Mouse (Mus musculus): ENCODE results near the gene Atp6v0a1. TPM values are rescaled to one million over a fixed set of nuclear protein-coding genes. Genes with fewer than 3 reads are reported as not detected.

Atp6v0a1 gene
- total RNA-seq, 2 experiments from 2014 or later, result 439 to 446 TPM

DNA sequence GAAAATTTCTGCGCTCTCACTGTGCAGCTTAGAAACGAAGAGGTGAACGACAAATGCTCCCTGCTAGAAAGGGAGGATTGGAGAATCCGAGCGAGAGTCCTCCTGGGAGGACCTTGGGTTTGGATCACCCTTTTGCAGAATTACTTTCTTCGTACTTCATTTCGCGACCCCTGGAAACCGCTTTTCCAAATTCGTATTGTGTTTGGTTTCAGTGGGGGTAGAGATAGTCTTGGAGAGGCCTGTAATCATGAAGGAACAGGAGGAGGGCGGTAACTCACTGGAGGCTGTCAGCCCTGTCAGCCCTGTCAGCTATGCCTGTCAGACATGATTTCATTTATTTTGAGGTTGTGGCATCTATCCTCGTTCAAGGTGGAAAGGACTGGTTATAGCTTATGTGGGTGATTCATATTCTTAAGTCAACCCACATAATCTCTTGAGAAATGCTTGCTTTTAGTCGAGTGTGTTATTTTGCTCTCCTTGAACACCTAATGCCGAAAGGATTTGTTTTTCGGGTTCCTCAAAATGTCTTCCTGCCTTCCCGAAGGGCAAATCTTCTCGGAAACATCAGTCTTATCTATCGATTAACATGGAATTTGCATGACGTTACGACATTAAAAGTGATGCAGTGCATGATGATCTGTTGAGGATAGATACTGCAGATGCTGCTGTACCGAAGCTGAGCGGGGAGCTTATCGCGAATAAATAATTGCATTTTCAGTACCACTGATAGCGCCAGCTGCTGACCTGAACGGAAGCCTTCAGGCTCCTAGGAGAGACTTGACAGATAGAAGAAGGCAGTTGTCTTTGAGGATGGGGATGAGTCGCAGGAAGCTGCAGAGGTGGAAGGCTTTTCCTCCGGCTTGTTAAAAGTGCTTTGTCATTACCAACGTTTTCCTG lies 884 bp downstream of the Atp6v0a1 start:
- peak in 1 of 2 experiments; percentile 33 for DNase-seq (ENCODE audit: low spot score in 2 of 2)
- intact Hi-C loops (cut with DNase I), result loop anchor here (2.0 to 5.0 kb wide), 2 partner anchors 27 to 42 kb away; no protein-coding TSS in a partner anchor

DNA sequence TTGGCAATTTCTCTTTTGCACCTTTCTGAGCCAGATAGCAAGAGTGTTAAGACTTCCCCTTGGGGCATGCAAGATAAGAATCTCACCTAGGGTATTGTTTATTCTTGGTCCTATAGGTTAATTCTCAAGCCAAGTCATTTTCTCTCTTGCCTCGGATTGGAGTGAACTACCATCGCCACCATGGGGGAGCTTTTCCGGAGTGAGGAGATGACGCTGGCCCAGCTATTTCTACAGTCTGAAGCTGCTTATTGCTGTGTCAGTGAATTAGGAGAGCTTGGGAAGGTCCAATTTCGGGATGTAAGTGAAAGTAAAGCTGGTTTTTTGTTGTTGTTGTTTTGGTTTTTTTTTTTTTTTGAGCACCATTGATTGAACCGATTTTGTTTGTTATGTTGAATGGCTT lies 2.4 kb downstream of the Atp6v0a1 start:
- intact Hi-C loops (cut with DNase I), result loop anchor here (2.0 to 5.0 kb wide), 2 partner anchors 29 to 41 kb away; no protein-coding TSS in a partner anchor
- DNase-seq (ENCODE audit: low spot score in 2 of 2), result no peak

DNA sequence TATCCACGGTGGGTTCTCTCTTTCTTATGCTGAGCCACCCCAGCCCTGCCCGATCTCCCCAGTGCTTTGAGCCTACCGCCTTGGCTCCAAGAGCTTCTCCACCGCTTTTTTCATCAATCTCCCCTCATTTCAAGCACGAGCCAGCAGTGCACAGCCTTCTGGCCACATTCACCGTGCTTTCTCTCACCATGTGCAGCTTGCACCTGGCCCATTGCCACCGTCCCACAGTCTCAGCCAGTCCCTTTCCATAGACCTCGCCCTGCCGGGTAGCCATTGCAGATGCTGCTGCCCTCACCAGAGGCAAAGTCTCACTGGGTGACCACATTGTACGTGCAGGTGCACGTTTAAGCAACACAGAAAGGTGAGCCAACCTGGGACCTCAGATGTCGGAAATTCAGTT lies 14.1 kb downstream of the Atp6v0a1 start:
- no peak for DNase-seq (ENCODE audit: low spot score in 2 of 2)
- intact Hi-C loops (cut with DNase I), result no loop called here

DNA sequence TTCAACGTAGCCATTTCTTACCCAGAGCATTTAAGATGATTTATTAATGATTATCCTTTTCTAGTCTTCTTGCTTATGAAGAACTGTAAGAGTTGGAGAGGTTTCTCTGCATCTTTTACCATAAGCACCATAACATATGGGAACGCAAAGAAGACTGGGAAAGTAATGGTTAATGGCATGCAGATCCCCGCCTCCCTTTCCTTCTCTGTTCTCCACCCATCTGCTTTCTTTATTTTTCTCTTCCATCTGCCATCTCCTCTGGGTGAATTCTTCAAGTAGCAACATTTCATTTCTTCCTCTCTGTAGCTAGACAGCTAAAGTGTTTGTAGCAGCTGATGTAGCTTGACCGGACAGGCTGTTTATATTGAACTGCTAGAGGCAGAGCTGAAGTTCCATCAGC lies 14.7 kb downstream of the Atp6v0a1 start:
- no peak for DNase-seq (ENCODE audit: low spot score in 2 of 2)
- intact Hi-C loops (cut with DNase I), result no loop called here

DNA sequence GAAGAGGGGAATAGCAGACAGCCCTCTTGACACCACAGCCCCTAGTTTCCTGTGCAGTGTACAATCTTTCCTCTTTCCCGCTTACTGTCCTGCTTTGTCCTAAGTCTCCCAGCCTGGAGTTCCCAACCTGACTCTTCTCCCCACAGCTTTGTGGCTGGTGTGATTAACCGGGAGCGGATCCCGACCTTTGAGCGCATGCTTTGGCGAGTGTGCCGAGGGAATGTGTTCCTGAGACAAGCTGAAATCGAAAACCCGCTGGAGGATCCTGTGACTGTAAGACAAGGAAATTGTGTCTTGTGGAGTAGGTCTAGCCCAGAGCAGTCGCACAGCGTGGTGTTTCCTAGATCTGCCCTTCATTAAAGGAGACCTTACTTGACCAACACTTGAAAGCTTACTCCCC lies 17.9 kb downstream of the Atp6v0a1 start:
- intact Hi-C loops (cut with DNase I), result no loop called here
- no peak for DNase-seq (ENCODE audit: low spot score in 2 of 2)

GRCm38 (mm10) chr11:101029320-101029719 lies 20.1 kb downstream of the Atp6v0a1 start:
- intact Hi-C loops (cut with DNase I), result no loop called here

DNA sequence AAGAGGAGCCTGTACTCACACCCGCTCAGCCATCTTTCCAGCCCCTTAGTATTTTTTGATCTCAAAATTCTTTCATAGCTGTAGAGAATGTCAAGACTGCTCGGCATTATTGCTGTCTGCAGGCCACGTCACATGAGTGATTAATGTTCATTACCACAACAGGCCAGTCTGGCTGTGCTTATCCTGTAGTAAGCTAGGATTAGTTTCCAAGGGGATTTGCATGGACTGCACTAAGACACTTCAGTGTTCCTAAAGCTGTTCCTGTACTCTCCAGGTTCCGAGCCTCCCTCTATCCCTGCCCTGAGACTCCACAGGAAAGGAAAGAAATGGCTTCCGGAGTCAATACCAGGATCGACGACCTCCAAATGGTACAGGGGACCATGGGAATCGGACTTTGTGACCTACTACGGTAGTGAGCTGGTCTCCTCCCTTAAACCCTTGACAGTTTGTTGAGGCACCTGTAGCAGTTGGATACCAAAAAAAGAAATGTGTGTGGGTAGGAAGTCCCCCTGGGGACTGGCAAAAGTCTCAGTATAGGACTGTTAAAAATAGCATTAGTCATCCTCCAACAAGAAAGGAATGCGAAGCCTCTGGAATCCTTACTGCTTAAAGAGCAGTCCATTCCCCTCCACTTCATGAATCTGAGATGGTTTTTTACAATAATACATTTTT lies 21.0 kb downstream of the Atp6v0a1 start:
- no peak for DNase-seq (ENCODE audit: low spot score in 2 of 2)
- intact Hi-C loops (cut with DNase I), result no loop called here

More at GRCm38 (mm10) chr11:101029320-101029719, 20.1 kb downstream of the Atp6v0a1 start:
- DNase-seq (ENCODE audit: low spot score in 2 of 2), result no peak

DNA sequence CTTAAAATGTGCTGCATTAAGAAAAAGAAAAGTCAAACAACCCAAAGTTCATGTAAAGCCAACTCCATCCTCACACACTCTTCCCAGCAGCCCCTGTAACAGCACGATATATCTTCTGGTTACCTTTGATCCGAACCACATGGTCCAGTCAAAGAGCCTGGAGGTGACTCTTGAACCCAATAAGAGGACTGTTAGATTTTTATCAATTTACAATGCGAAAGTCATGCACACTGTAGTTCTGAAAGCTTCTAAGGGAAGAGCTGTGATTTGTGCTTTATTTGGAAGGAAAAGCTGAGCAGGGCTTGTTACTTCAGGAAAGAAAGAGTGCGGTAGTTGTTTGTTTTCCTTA lies 21.5 kb downstream of the Atp6v0a1 start:
- no peak for DNase-seq (ENCODE audit: low spot score in 2 of 2)
- intact Hi-C loops (cut with DNase I), result no loop called here

GRCm38 (mm10) chr11:101031470-101031869 lies 22.2 kb downstream of the Atp6v0a1 start:
- intact Hi-C loops (cut with DNase I), result no loop called here
- no peak for DNase-seq (ENCODE audit: low spot score in 2 of 2)

DNA sequence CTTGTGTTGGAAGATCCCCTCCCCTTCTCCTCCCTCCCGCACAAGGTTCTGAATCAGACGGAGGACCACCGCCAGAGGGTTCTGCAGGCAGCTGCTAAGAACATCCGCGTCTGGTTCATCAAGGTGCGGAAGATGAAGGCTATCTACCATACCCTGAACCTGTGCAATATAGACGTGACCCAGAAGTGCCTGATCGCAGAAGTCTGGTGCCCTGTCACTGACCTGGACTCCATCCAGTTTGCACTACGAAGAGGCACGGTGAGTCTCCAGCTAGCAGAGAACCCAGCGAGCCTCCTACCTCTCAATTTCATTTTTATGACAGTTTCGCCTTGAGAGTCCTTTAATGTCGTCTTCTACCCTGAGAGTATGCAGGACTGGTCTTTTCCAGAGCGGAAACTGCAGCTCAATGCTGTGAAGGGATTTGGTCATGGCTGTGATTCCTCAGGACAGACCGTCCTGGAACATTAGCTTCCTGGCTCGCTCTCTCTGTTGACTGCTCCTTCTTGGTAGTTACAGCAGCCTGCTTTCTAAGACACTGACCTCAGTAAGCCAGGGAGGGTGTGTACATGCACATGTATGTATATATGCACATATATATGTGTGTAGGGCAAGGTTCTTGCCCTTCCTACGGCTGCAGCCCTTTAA lies 24.7 kb downstream of the Atp6v0a1 start:
- intact Hi-C loops (cut with DNase I), result no loop called here
- no peak for DNase-seq (ENCODE audit: low spot score in 2 of 2)

DNA sequence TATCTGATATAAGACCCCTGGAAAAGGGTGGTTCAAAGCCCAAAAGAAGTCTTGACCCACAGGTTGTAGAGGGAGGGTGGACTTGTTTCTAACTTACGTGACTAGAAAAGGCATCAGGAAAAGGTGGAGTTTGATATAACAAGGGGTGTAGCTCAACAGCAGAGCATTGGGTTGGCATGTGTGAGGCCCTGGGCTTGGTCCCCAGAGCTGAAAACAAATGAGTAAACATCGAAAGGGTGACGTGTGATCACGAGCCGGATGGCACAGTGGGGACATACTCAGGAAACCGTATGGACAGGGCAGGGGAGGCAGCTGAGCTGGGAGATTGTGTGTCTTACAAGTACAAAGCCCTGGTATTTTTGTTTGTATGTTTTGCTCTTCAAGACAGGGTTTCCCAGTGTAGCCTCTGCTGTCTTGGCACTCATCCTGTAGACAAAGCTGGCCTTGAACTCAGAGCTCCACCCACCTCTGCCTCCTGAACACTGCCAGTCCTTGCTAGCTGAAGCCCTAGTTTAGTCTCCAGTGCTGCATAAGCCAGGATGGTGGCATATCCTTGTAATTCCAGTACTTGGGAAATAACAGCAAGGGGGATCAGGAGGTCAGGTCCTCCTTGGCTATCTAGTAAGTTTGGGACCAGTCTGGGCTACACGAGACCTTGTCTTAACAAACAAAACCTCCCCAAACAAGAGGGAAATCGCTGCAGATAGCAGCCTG lies 25.5 kb downstream of the Atp6v0a1 start:
- no peak for DNase-seq (ENCODE audit: low spot score in 2 of 2)
- intact Hi-C loops (cut with DNase I), result no loop called here

DNA sequence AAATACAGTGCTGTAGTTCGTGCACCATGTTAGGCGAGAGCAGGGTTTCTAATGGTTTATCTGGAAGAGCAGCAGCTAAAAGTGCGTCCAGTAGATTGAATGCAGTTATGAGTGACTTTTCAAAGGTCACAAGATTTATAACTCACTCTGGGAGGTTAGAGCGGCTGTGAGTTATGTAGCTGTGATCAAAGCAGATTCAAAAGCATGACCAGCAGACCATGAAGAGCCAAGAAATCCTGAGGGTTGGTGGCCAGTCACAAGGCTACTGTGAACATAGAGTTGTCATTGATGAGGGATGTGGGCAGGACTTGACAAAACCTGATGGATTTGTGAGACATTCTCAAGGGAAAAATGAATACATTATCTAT lies 26.1 kb downstream of the Atp6v0a1 start:
- DNase-seq (ENCODE audit: low spot score in 2 of 2), result no peak
- intact Hi-C loops (cut with DNase I), result no loop called here

DNA sequence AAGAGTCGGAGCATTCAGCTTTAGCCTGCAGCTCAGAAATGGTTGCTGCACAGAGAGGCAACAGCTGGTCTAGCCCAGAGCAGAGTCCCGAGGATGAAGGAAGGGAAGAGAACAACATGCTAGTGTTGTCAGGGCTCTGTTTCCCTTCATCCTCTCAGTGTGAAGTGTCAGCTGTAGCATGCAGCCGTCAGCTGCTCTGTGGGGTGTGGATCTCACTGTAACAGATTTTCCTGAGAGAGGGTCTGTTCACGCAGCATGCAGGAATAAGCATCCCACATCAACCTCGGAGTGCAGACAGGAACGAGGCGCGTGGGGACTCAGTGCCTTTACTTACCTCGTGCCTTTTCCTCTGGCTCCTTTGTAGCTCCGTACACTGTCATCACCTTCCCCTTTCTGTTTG lies 28.5 kb downstream of the Atp6v0a1 start:
- intact Hi-C loops (cut with DNase I), result no loop called here
- DNase-seq (ENCODE audit: low spot score in 2 of 2), result no peak

- intact Hi-C loops (cut with DNase I), result no loop called here
- DNase-seq (ENCODE audit: low spot score in 2 of 2), result no peak
Observed at GRCm38 (mm10) chr11:101045826-101046225, 36.6 kb downstream of the Atp6v0a1 start.

- intact Hi-C loops (cut with DNase I), result no loop called here
Observed at GRCm38 (mm10) chr11:101046440-101046839, 37.2 kb downstream of the Atp6v0a1 start.

DNA sequence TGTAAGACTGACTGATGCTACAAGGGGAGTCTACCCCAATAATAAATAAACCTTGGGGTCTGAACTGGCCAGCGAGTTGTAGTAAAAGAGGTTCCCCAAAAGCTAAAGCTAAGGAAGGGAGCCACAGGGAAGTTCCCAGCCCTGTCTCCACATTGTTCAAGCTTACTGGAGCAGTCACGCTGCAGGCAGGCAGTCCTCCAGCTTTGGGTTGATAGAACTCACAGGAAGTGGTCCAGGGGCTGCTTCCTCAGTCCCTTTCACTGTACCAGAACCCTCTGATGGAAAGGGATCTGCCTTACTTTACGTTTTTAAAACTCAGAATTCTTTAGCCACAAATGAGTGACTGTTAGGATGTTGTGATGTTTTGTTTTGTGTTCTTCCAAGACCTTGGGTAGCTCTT lies 38.2 kb downstream of the Atp6v0a1 start:
- no peak for DNase-seq (ENCODE audit: low spot score in 2 of 2)
- intact Hi-C loops (cut with DNase I), result no loop called here

More at GRCm38 (mm10) chr11:101046440-101046839, 37.2 kb downstream of the Atp6v0a1 start:
- no peak for DNase-seq (ENCODE audit: low spot score in 2 of 2)

DNA sequence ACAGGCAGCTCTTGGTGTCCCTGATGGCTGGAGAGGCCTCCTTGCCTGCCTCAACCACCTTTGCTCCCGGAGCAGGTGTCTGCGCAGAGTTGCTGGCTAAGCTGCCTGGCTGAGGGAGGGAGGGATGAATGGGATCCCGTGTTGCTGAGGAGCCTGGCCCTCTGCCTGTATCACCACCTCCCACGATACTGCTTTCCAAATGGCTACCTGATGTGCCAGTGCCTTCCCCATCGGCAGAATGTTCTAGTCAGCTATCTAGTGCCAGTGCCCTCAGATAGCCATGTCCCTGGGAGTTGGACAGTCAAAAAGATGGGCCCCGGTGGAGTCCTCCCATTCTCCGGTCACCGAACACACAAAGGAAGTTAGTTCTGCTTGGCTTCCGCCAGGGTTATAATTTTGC lies 41.1 kb downstream of the Atp6v0a1 start:
- intact Hi-C loops (cut with DNase I), result loop anchor here (5.0 kb wide), 1 partner anchor 38 kb away; no protein-coding TSS in a partner anchor
- DNase-seq (ENCODE audit: low spot score in 2 of 2), result peak in 1 of 2 experiments; percentile 59

DNA sequence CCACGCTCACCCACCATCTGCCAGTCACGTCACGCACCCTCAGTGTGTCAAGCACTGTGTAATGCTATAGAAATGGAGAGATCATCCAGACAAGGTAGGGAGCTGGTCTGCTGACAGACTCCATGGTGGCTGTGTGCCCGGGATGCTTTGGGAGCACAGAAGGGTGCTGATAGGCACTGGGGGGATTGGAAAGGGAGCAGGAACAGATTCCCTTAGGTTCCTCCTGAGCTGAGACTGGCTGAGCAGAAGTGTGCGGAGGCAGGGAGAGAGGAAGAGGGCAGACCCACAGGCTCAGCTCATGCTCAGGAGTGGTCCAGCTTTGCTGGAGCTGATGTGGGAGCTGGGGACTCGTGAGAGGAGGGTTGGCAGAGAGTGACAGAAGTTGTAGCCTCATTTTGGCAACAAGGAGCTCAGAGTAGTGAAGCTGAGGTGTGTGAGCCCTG lies 41.8 kb downstream of the Atp6v0a1 start:
- intact Hi-C loops (cut with DNase I), result loop anchor here (5.0 kb wide), 1 partner anchor 39 kb away; no protein-coding TSS in a partner anchor
- DNase-seq (ENCODE audit: low spot score in 2 of 2), result peak in 1 of 2 experiments; percentile 59

GRCm38 (mm10) chr11:101051617-101052016 lies 42.4 kb downstream of the Atp6v0a1 start:
- DNase-seq (ENCODE audit: low spot score in 2 of 2), result no peak
- intact Hi-C loops (cut with DNase I), result loop anchor here (5.0 kb wide), 1 partner anchor 39 kb away; no protein-coding TSS in a partner anchor

Measured in left cerebral cortex, postnatal 36 days (tissue).